8 mouse cellular contexts compared by ENCODE assay signal in genomic region chr3:96103901-96104260, GRCm38 (mm10). TPM values are rescaled to one million over a fixed set of nuclear protein-coding genes. Genes with fewer than 3 reads are reported as not detected.
DNase-seq lines count a peak whose midpoint lies in the region; ATAC-seq and TF ChIP-seq lines count a peak whose summit lies in the region.

No protein-coding gene starts in this region.

- intact Hi-C loops in gastrocnemius, postnatal 14 days (cut with DNase I; ENCODE audit: low total_unique reads): loop anchor here (5.0 kb wide), 1 partner anchor 33 kb away; no protein-coding TSS in a partner anchor

- DNase-seq in heart, adult 8-10 months (ENCODE audit: low spot score): no peak
- DNase-seq in ES-E14 (ENCODE audit: low read depth, low spot score): no peak
- no peak for DNase-seq in forebrain, postnatal 0 days
- DNase-seq in midbrain, embryonic 10.5 days (ENCODE audit: low spot score): no peak
- DNase-seq in gastrocnemius, postnatal 14 days: no peak
- DNase-seq in right cerebral cortex, postnatal 14 days: no peak
- DNase-seq in layer of hippocampus, adult 11-12 months (ENCODE audit: low spot score): no peak

- in situ Hi-C loops in ES-E14 (cut with MboI; ENCODE audit: low sequenced_read_pairs in 2 of 2, unreplicated experiment in 2 of 2): no loop called here

- TF ChIP-seq CTCF in forebrain, postnatal 0 days (IDR thresholded peaks at IDR 0.05; ENCODE audit: low read depth): no peak

- H3K4me1 ChIP-seq in heart, embryonic 15.5 days (replicated peaks): peaks cover 29% of the 10 kb centered on the region
- H3K4me1 ChIP-seq in ES-E14 (ENCODE audit: control insufficient read depth in 2 of 2, insufficient read depth in 2 of 2, low read length in 2 of 2, poor library complexity in 1 of 2): peaks cover 4 to 9% of the 10 kb centered on the region in 2 experiments; a peak in 3 of 4 replicates
- 0 out of 2 replicates have a peak, but pooled peaks cover 4% of the 10 kb centered on the region for H3K4me1 ChIP-seq in forebrain, postnatal 0 days (ENCODE audit: insufficient read depth)
- H3K4me1 ChIP-seq in midbrain, embryonic 10.5 days: peaks cover 34% of the 10 kb centered on the region

- H3K9me3 ChIP-seq in heart, embryonic 15.5 days (replicated peaks): no peaks in the 10 kb centered on the region
- H3K9me3 ChIP-seq in ES-E14 (ENCODE audit: control insufficient read depth, insufficient read depth, low read depth, low read length): no peaks in the 10 kb centered on the region
- no peaks in the 10 kb centered on the region for H3K9me3 ChIP-seq in forebrain, postnatal 0 days (ENCODE audit: low read length)
- H3K9me3 ChIP-seq in midbrain, embryonic 10.5 days (replicated peaks): no peaks in the 10 kb centered on the region

- WGBS in heart, embryonic 15.5 days: 6% methylated on average over 8 of the region's 8 CpGs
- 2% methylated on average over 8 of the region's 8 CpGs for WGBS in forebrain, postnatal 0 days
- 7% methylated on average over 8 of the region's 8 CpGs for WGBS in midbrain, embryonic 10.5 days

- peak overlapping the region; percentile 95 for H3K27ac ChIP-seq in heart, embryonic 15.5 days
- no peak overlapping the region for H3K27ac ChIP-seq in ES-E14 (ENCODE audit: insufficient read depth, low read depth, low read length, poor library complexity, severe bottlenecking)
- H3K27ac ChIP-seq in forebrain, postnatal 0 days (ENCODE audit: low read depth, low read length): 0 out of 2 replicates have a peak overlapping the region, but pooled peaks have one; percentile 36
- H3K27ac ChIP-seq in midbrain, embryonic 10.5 days (replicated peaks): peak overlapping the region; percentile 94

- H3K27me3 ChIP-seq in heart, embryonic 15.5 days: no peaks in the 10 kb centered on the region
- H3K27me3 ChIP-seq in forebrain, postnatal 0 days (ENCODE audit: insufficient read depth, low read length): no peaks in the 10 kb centered on the region
- H3K27me3 ChIP-seq in midbrain, embryonic 10.5 days (ENCODE audit: low read depth, poor library complexity, severe bottlenecking): no peaks in the 10 kb centered on the region

- H3K9ac ChIP-seq in heart, embryonic 15.5 days: peak overlapping the region; percentile 93
- peak overlapping the region; percentile 66 for H3K9ac ChIP-seq in ES-E14 (ENCODE audit: insufficient read depth, low read depth, low read length, poor library complexity, severe bottlenecking)
- peak overlapping the region; percentile 85 for H3K9ac ChIP-seq in forebrain, postnatal 0 days

- H3K36me3 ChIP-seq in heart, embryonic 15.5 days: no peaks in the 10 kb centered on the region
- H3K36me3 ChIP-seq in ES-E14 (ENCODE audit: control insufficient read depth, insufficient read depth, low read length, poor library complexity, severe bottlenecking): no peaks in the 10 kb centered on the region
- H3K36me3 ChIP-seq in forebrain, postnatal 0 days (ENCODE audit: insufficient read depth): no peaks in the 10 kb centered on the region
- peaks cover 4% of the 10 kb centered on the region; the same call in 1 of the 2 replicates for H3K36me3 ChIP-seq in midbrain, embryonic 10.5 days

- no peak; the same call in 1 of the 2 replicates for ATAC-seq in heart, embryonic 15.5 days (replicated peaks; ENCODE audit: insufficient number of reproducible peaks, insufficient read depth, low FRiP score, low read depth)
- peak; percentile 47; the same call in 1 of the 2 replicates for ATAC-seq in forebrain, postnatal 0 days

- H3K4me2 ChIP-seq in heart, embryonic 15.5 days: peak overlapping the region; percentile 76
- peak overlapping the region; percentile 81 for H3K4me2 ChIP-seq in forebrain, postnatal 0 days (ENCODE audit: low read depth)

- H3K4me3 ChIP-seq in heart, embryonic 15.5 days: peak overlapping the region; percentile 88
- H3K4me3 ChIP-seq in ES-E14 (ENCODE audit: insufficient read depth in 1 of 2, low read depth in 1 of 2, low read length in 2 of 2, poor library complexity in 1 of 2, severe bottlenecking in 1 of 2): peak overlapping the region; percentile 62 to 99
- H3K4me3 ChIP-seq in forebrain, postnatal 0 days (ENCODE audit: low read depth, low read length): peak overlapping the region; percentile 85
- H3K4me3 ChIP-seq in midbrain, embryonic 10.5 days: peak overlapping the region; percentile 93

TF ChIP-seq in ES-E14, 5 proteins besides CTCF, POLR2A, EP300 and RAD21:
- no peak for TF ChIP-seq MAFK (IDR thresholded peaks at IDR 0.05; ENCODE audit: insufficient read depth, low read depth, low read length)
- no peak for TF ChIP-seq ZC3H11A (IDR thresholded peaks at IDR 0.05; ENCODE audit: borderline replicate concordance, low read depth, low read length)
- no peak for TF ChIP-seq HCFC1 (IDR thresholded peaks at IDR 0.05; ENCODE audit: borderline replicate concordance, insufficient read depth, low read length)
- TF ChIP-seq CHD2 (IDR thresholded peaks at IDR 0.05; ENCODE audit: low read depth, low read length): no peak
- no peak for TF ChIP-seq ZNF384 (IDR thresholded peaks at IDR 0.05; ENCODE audit: low read depth, low read length)

RNA-seq across cellular contexts. Expression of gene Otud7b, which starts 0.4 kb away (rescaled TPM):
- polyA plus RNA-seq in heart, embryonic 15.5 days (2015; fragmentation: Nextera tagmentation; extraction: Ambion mirVana): 20.1 and 24.5 TPM in 2 replicates
- total RNA-seq in heart, adult 8-10 months (2022): 10 to 100 TPM; 55.4 to 63.1 (median 59.8) TPM
- 17.6 and 23.2 TPM in 2 replicates for total RNA-seq in ES-E14 (2012; rRNA removed)
- 6.2 and 13.5 TPM in 2 replicates for total RNA-seq in forebrain, postnatal 0 days (2014; rRNA removed)
- polyA plus RNA-seq in forebrain, postnatal 0 days (2015; fragmentation: Nextera tagmentation; extraction: Ambion mirVana): 5.7 and 8.8 TPM in 2 replicates
- polyA plus RNA-seq in midbrain, embryonic 10.5 days (2016; fragmentation: Nextera tagmentation; extraction: Ambion mirVana): 16.5 and 18.9 TPM in 2 replicates
- total RNA-seq in gastrocnemius, postnatal 14 days (2021): 10 to 100 TPM; 44.4 to 44.7 TPM

RNA-seq across cellular contexts. Expression of gene Vps45, which starts 45.6 kb away (rescaled TPM):
- 38.3 and 40.2 TPM in 2 replicates for polyA plus RNA-seq in heart, embryonic 15.5 days (2015; fragmentation: Nextera tagmentation; extraction: Ambion mirVana)
- 10 to 100 TPM; 27.2 to 33.8 (median 30.0) TPM for total RNA-seq in heart, adult 8-10 months (2022)
- total RNA-seq in ES-E14 (2012; rRNA removed): 9.9 and 11.9 TPM in 2 replicates
- total RNA-seq in forebrain, postnatal 0 days (2014; rRNA removed): 59.5 and 60.5 TPM in 2 replicates
- 65.1 and 68.3 TPM in 2 replicates for polyA plus RNA-seq in forebrain, postnatal 0 days (2015; fragmentation: Nextera tagmentation; extraction: Ambion mirVana)
- polyA plus RNA-seq in midbrain, embryonic 10.5 days (2016; fragmentation: Nextera tagmentation; extraction: Ambion mirVana): 28.6 and 33.3 TPM in 2 replicates
- 10 to 100 TPM; 21.4 to 23.6 TPM for total RNA-seq in gastrocnemius, postnatal 14 days (2021)

RNA-seq across cellular contexts. Expression of gene Mtmr11, which starts 57.9 kb away (rescaled TPM):
- 8.5 and 11.2 TPM in 2 replicates for polyA plus RNA-seq in heart, embryonic 15.5 days (2015; fragmentation: Nextera tagmentation; extraction: Ambion mirVana)
- 1 to 10 TPM; 1.7 to 3.0 (median 2.2) TPM for total RNA-seq in heart, adult 8-10 months (2022)
- 3.5 and 4.0 TPM in 2 replicates for total RNA-seq in ES-E14 (2012; rRNA removed)
- 9.5 and 14.6 TPM in 2 replicates for total RNA-seq in forebrain, postnatal 0 days (2014; rRNA removed)
- 7.8 and 8.4 TPM in 2 replicates for polyA plus RNA-seq in forebrain, postnatal 0 days (2015; fragmentation: Nextera tagmentation; extraction: Ambion mirVana)
- 7.8 and 9.6 TPM in 2 replicates for polyA plus RNA-seq in midbrain, embryonic 10.5 days (2016; fragmentation: Nextera tagmentation; extraction: Ambion mirVana)
- total RNA-seq in gastrocnemius, postnatal 14 days (2021): 1 to 10 TPM; 4.1 to 5.2 TPM
